Mouse (Mus musculus) gastrocnemius, postnatal 4 days (tissue): ENCODE measurements at regions not wholly inside any gene's neighbourhood (a gene's known extent, or its start where the extent isn't known, plus 50 kb on each side); places are given as distances from the start of the nearest gene placed in this dataset.
"Not testable (repeated sequence)": the region's sequence is repeated elsewhere in the genome, so short reads cannot be mapped to it uniquely, and the experiment has no call there.

Experiments
- DNase-seq, 2 experiments: peaks; one replicate each; pipeline ENCODE4 v3.0.0; 2021 to 2022; ENCODE audit warnings: low spot score in 2 of 2, mixed read lengths in 2 of 2

GRCm38 (mm10) chr13:107774499-107774898 is 269.7 kb upstream of the Smim15 start:
- not testable (repeated sequence) for DNase-seq

- DNase-seq: no peak
These were observed 277.0 kb upstream of the Smim15 start for GRCm38 (mm10) chr13:107767262-107767624.

DNA sequence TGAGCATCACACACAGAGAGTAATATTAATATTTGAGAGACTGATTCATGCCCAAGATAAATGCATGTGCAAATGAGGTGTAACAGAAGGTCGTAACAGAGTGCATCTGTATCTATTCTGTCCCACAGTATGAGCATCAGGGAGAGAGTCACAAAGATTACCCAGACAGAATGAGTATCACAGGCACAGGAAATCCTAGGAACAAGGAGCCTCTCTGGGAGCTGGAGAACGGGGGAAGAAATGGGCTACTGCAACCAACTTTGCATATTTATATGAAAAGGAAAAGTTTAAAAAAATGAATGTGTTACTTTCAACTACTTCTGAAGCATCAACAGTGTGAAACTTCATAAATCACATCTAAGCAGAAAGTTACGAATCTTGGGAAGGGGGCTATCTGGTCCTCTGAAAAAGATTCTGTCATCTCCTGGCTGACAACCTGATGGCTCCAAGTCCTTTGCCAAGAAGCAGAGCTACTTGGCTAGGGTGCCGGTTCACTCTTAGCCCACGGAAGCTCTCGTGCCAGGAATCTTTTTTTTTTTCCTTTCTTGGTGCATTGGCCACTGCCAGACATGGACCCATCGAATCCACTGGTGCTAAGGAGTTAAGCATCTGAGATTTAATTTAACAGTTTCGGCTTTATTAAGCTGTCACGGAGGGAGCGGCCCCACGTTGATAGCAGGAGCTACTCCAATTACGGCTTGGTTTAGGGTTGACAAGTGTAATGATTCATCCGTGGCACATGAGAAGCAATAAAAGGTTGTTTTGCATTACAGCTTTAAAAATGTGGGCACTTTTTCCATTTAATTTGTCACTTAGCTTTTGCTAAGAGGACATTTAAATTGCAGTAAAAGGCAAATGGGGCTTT is 277.6 kb upstream of the Smim15 start:
- DNase-seq: no peak

GRCm38 (mm10) chr13:107763911-107764310 is 280.3 kb upstream of the Smim15 start:
- DNase-seq: no peak

- DNase-seq: no peak
These were observed 283.7 kb upstream of the Smim15 start for GRCm38 (mm10) chr13:107760511-107760910.

- DNase-seq: no peak
These were observed 285.7 kb upstream of the Smim15 start for GRCm38 (mm10) chr13:107758327-107759095.

GRCm38 (mm10) chr13:107752745-107753144 is 291.5 kb upstream of the Smim15 start:
- no peak for DNase-seq

GRCm38 (mm10) chr13:107743464-107744218 is 300.6 kb upstream of the Smim15 start:
- no peak for DNase-seq

DNA sequence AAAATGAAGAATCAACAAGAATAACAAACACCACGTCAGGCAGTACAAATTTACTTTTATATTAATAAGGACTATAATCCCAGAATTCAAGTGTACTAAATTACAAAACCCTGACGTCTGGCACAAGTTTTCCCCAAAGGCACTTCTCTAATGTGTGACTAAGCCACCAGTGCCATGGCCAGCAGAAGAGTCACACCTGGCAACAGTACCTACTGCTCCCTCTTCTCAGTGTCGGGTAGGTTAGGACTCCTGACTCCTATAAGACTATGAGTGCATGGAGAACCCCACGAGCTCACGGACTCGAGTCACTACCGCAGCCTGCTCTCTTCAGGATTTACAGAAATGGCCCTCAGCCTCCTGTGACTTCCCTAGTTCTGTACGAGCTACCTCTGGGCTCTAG is 307.7 kb upstream of the Smim15 start:
- no peak for DNase-seq

DNA sequence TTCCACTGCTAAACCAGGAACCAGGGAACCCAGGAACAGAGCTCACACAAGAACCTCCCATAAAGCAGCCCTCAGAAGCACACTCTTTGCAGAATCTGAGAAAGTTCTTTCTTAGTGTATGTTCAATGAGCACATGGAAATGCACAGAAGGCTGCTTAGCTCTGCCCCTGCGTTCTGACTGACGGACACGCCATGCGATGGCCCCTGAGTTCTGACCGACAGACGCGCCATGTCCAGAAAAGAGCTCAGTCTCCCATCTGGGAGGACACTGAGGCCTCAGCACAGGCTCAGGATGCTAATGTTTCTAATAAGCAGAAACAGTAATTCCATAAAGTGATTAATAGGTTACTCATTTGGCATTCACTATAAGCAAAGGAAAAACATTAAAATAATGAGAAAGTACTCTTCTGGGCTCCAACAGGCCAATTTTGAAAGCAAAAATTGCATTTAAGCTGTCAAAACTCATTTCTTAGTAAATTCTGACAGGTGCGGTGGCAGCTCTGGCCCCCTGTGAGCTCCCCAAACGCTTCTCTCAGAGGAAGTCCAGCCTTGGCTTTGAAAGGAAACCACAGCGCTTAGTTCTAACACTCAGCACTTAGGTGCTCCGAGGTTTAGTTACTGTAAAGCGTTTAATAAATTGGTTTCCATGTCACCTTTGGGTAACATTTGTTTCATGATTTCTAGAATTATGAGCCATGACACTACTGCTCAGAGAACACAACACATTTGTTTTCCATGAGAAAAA is 309.9 kb upstream of the Smim15 start:
- DNase-seq: no peak

DNA sequence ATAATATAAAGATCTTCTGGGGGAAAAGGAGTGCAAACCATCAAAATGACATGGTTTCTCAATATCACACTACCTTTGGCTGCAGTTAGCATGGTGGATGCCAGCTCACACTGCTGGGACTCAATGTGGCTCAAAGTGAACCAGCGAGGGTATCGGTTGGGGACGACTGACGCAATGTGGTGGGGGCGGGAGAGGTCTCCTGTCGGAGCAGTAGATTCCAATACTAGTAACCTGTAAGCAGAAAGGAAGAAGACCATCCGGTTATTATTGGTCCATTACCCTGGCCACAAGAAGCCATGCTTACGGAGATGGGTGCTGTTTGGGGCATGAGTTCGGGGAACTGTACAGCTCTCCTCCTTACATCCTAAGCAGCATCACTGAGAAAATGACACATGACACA is 313.3 kb upstream of the Smim15 start:
- DNase-seq: no peak

DNA sequence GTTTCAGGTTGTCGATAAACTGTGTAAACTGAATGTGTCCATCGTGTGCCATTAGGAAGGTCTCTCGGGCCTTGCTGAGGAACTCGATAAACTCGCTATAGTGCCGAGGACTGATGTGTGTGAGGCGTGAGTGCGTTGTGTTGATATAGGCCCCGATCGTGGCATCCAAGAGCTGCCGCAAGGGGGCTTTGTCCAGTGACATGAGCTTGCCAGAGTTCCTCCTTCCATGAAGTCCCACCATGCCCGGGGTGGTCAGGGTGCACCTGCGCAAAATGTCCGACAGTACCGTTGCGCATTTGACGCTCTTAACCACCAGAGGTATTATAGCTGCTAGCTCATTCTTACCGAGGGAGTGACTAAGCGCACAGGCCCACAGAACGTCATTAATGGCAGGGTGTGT is 317.8 kb upstream of the Smim15 start:
- no peak for DNase-seq

DNA sequence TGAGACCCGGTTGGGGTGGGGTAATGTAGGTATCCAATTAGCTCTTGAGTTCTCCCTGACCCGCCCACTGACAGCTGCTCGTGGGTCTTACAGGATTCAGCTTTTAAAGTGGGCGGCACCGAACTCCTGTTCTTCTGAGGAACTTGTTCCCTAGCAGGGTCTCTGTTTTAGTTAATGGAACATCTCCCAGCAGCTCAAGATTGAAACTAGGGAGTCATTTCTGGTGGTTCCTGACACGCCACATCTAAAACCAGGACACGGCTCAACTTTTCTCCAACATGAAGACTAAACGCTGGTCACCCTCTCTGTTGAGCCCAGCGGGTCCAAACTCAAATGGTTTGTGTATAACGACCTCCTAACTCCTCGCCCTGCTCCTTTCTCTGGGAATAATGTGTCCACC is 322.3 kb upstream of the Smim15 start:
- no peak for DNase-seq

DNA sequence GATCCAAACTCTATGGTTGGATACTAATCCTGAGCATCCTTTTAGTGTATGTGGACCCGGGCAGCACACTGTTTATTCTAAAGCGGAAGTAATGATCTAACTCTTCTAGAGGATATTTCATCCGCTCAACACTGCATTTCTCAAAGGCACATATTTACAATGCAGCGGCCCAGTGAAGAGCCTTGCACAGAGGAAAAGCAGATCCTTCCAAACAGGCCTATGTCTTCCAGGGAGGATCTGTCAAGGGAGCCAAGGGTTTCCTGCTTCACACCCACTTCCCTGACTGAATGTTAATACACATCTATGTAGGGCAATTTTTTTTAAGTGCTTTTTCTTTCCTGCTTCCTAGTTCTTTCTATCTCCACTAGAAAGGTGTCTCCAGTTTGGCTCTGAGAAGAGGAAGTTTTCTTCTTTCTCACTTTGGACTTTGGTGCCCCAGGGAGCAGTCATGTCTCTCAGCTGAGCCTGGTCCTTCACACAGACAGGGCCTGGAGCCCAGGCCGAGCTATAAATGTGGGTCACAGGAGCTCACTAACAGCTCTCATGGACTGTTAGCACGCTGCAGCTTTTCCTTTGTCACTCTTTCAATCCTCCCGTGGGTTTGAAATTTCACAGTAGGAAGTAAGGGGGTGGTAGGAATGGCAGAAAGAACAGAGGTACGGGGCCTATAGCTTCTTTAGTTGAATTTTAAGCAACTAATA is 323.2 kb upstream of the Smim15 start:
- DNase-seq: no peak

DNA sequence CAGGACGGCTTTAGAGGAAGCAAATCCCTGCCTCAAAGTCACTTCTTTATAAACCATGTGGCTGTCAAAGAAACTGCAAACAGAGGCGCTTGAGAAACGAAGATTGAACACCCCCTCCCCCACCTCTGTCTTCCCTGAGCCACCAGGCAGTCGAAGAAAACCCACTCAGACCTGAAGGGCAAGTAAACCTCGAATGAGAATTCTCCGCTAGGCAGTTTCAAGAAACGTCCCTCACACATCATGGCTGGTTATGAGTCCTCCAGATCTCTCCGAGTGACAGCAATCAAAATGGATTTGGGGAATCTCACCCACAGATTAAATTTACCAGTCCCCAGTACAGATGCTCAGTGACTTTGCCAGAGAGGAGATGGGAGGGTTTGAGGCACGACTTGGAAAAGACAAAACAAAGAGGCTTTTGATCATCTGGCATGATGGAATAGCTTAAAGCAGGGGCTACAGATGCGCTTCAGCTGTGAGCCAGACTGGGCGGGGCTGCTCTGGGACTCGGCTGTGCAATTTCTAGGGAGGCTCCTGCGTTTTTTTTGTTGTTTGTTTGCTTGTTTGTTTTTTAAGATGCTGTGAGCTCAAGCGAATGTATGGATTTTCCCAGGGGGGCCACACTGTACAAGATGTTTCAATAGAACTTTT is 325.1 kb upstream of the Smim15 start:
- DNase-seq: no peak

- no peak for DNase-seq
These were observed 328.6 kb upstream of the Smim15 start for GRCm38 (mm10) chr13:107715616-107716015.

GRCm38 (mm10) chr13:107714001-107714400 is 330.2 kb upstream of the Smim15 start:
- DNase-seq: no peak

DNA sequence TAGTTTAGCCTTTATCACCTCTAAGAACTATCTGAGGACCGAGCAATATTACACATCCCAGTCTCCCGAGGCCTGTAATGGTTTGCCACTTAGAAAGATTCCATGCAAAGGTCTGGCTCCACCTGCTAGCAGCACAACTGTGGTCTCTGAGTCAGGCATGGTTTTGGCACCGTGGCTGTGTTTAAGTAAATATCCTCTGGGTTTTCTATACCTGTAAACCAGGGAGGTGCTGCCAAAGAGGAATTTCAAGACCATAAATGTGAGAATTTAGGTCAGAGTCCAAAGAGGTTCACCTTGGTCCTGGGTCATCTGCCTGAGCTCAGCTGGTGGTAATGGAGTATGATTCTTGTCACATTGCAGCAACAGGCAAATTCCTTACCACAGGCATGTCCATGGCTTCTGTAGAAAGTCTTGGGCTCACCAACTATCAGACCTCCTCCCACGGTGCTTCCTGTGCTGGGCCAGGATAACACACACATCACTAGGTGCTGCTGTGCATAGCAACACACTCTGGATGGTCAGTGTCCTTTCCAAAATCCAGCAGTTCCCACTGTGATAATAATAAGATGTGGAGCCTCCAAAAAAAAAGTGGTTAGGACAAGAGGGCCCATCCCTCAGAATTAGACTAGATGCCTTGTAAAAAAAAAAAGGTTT is 332.8 kb upstream of the Smim15 start:
- no peak for DNase-seq

DNA sequence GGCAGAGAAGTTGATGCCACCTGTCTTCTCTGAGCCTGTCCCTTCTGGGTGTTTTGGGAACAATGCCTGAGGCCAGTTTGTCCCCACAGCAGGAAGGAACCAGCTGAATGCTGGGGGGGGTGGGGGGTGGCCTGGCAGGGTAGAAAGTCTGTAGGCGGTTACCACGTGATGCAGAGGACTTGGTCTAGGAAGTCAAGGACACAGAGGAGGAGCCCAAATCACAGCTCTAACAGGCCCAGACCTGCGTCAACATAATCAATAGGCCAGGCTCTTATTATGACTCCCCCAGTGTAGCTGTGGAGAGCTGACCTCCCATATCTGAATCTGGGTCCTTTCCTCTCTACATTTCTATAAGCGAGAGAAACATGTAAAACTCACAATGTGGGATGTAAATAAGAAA is 333.9 kb upstream of the Smim15 start:
- DNase-seq: no peak
